Comparison of ENCODE assay signal across 18 mouse cellular contexts in genomic region chr16:8532894-8533293, GRCm38 (mm10). TPM values are rescaled to one million over a fixed set of nuclear protein-coding genes. Genes with fewer than 3 reads are reported as not detected.
DNase-seq lines count a peak whose midpoint lies in the region; ATAC-seq and TF ChIP-seq lines count a peak whose summit lies in the region.
"Had no signal": no experiment of that assay in that cellular context is flagged by ENCODE, and none has a peak within 500 bp of the region (broad histone marks: within the 10 kb centered on the region; RNA-seq: fewer than 3 reads in every experiment).

No protein-coding gene starts in this region.

- H3K27ac ChIP-seq in intestine, postnatal 0 days (ENCODE audit: low read depth, low read length) = no peak overlapping the region
- no peak overlapping the region for H3K27ac ChIP-seq in intestine, embryonic 16.5 days (ENCODE audit: low read length)
- H3K27ac ChIP-seq in hindbrain, embryonic 10.5 days = no peak overlapping the region
- H3K27ac ChIP-seq: embryonic facial prominence, embryonic 10.5 days; forebrain, embryonic 13.5 days; gastrocnemius, adult 2 months had no signal

- whole genome bisulfite sequencing in intestine, postnatal 0 days = 76% methylated on average over 7 of the region's 7 CpGs
- WGBS in intestine, embryonic 16.5 days = 72% methylated on average over 7 of the region's 7 CpGs
- 66% methylated on average over 7 of the region's 7 CpGs for WGBS in hindbrain, embryonic 10.5 days

- peaks cover 4% of the 10 kb centered on the region; the same call in 1 of the 2 replicates for H3K36me3 ChIP-seq in intestine, postnatal 0 days (ENCODE audit: control insufficient read depth, insufficient read depth)
- no peaks in the 10 kb centered on the region for H3K36me3 ChIP-seq in intestine, embryonic 16.5 days (ENCODE audit: control insufficient read depth, insufficient read depth, low read length)
- H3K36me3 ChIP-seq in hindbrain, embryonic 10.5 days = no peaks in the 10 kb centered on the region
- H3K36me3 ChIP-seq: embryonic facial prominence, embryonic 10.5 days had no signal

- H3K4me2 ChIP-seq in intestine, postnatal 0 days (replicated peaks; ENCODE audit: low read depth) = no peak overlapping the region
- no peak overlapping the region for H3K4me2 ChIP-seq in intestine, embryonic 16.5 days (ENCODE audit: low read depth, low read length)
- H3K4me2 ChIP-seq: forebrain, embryonic 13.5 days; heart, embryonic 12.5 days had no signal

- H3K4me1 ChIP-seq in intestine, postnatal 0 days (replicated peaks; ENCODE audit: control insufficient read depth, insufficient read depth, low read length) = 0 out of 2 replicates have a peak, but pooled peaks cover 3% of the 10 kb centered on the region
- H3K4me1 ChIP-seq in intestine, embryonic 16.5 days (ENCODE audit: control insufficient read depth, insufficient read depth, low read length) = no peaks in the 10 kb centered on the region
- peaks cover 10% of the 10 kb centered on the region; the same call in 1 of the 2 replicates for H3K4me1 ChIP-seq in hindbrain, embryonic 10.5 days (replicated peaks)

- peak; percentile 24 for DNase-seq in testis, postnatal 14 days (ENCODE audit: low spot score)
- no peak for DNase-seq in testis, postnatal 10 days (ENCODE audit: low spot score)
- peak; percentile 39 for DNase-seq in WW6 (ENCODE audit: low read depth, low spot score)
- DNase-seq in hindbrain, embryonic 10.5 days (ENCODE audit: low spot score) = no peak
- DNase-seq in kidney, postnatal 25 days = no peak
- no peak for DNase-seq in cerebellum, postnatal 36 days
- DNase-seq: adrenal gland, adult 8-10 months; cerebellum, adult 11-12 months; cerebellum, adult 9-11 months; gastrocnemius, adult 2 months; gastrocnemius, postnatal 25 days had no signal

- peak; percentile 18; the same call in 1 of the 2 replicates for TF ChIP-seq CTCF in intestine, postnatal 0 days (IDR thresholded peaks at IDR 0.05; ENCODE audit: low read depth)

- H3K9me3 ChIP-seq in intestine, postnatal 0 days (ENCODE audit: control insufficient read depth) = no peaks in the 10 kb centered on the region
- no peaks in the 10 kb centered on the region for H3K9me3 ChIP-seq in intestine, embryonic 16.5 days (ENCODE audit: control insufficient read depth, low read length)
- H3K9me3 ChIP-seq in hindbrain, embryonic 10.5 days = no peaks in the 10 kb centered on the region
- H3K9me3 ChIP-seq: embryonic facial prominence, embryonic 10.5 days; forebrain, embryonic 13.5 days; heart, embryonic 12.5 days had no signal

- no peak overlapping the region for H3K4me3 ChIP-seq in intestine, postnatal 0 days (ENCODE audit: low read depth, low read length)
- H3K4me3 ChIP-seq in intestine, embryonic 16.5 days (ENCODE audit: low read length) = no peak overlapping the region
- no peak overlapping the region for H3K4me3 ChIP-seq in hindbrain, embryonic 10.5 days
- H3K4me3 ChIP-seq: embryonic facial prominence, embryonic 10.5 days; forebrain, embryonic 13.5 days; gastrocnemius, adult 2 months; heart, embryonic 12.5 days had no signal

- no peaks in the 10 kb centered on the region for H3K27me3 ChIP-seq in intestine, postnatal 0 days (replicated peaks; ENCODE audit: control insufficient read depth, insufficient read depth, low read length)
- no peaks in the 10 kb centered on the region for H3K27me3 ChIP-seq in intestine, embryonic 16.5 days (replicated peaks; ENCODE audit: control insufficient read depth, insufficient read depth, low read length)
- no peaks in the 10 kb centered on the region for H3K27me3 ChIP-seq in hindbrain, embryonic 10.5 days (ENCODE audit: insufficient read depth, poor library complexity, severe bottlenecking)
- H3K27me3 ChIP-seq: heart, embryonic 12.5 days had no signal

- no peak for ATAC-seq in intestine, postnatal 0 days
- ATAC-seq in intestine, embryonic 16.5 days = no peak
- ATAC-seq: forebrain, embryonic 13.5 days; hindbrain, embryonic 16.5 days; inflammation-experienced regulatory T-cells, adult 6 months had no signal

- no peak overlapping the region for H3K9ac ChIP-seq in intestine, postnatal 0 days (ENCODE audit: low read depth, low read length)
- H3K9ac ChIP-seq in intestine, embryonic 16.5 days (ENCODE audit: low read depth, low read length) = no peak overlapping the region
- H3K9ac ChIP-seq: forebrain, embryonic 13.5 days; heart, embryonic 12.5 days had no signal

RNA-seq across cellular contexts. Expression of gene Abat, which starts 19.7 kb away (rescaled TPM):
- 30.8 and 31.0 TPM in 2 replicates for polyA plus RNA-seq in intestine, postnatal 0 days (2015; fragmentation: Nextera tagmentation; extraction: Ambion mirVana)
- 80.0 and 89.5 TPM in 2 replicates for polyA plus RNA-seq in intestine, embryonic 16.5 days (2015; fragmentation: Nextera tagmentation; extraction: Ambion mirVana)
- polyA plus RNA-seq in hindbrain, embryonic 10.5 days (2016; fragmentation: Nextera tagmentation; extraction: Ambion mirVana) = 22.7 and 27.2 TPM in 2 replicates

Comparison
In these comparisons a context has a peak if more than half of its experiments do, and no peak if none do; other contexts are left out.
1. DNase-seq: peak in testis, postnatal 14 days (single experiment) and WW6 (single experiment); none in testis, postnatal 10 days (single experiment), hindbrain, embryonic 10.5 days (single experiment), kidney, postnatal 25 days (0 of 2) and cerebellum, postnatal 36 days (0 of 2).